Mouse (Mus musculus) ES-Bruce4 (cell line): Measurements from ENCODE around the gene Atl3.

Experiments
- CTCF ChIP-seq: IDR thresholded peaks from one replicate; pipeline ENCODE4 v1.8.1; 2011; ENCODE audit warnings: low read depth, low read length
- POLR2A ChIP-seq: IDR thresholded peaks from one replicate; pipeline ENCODE4 v1.8.1; 2011; ENCODE audit warnings: low read length; ENCODE audit not compliant: insufficient read depth

DNA sequence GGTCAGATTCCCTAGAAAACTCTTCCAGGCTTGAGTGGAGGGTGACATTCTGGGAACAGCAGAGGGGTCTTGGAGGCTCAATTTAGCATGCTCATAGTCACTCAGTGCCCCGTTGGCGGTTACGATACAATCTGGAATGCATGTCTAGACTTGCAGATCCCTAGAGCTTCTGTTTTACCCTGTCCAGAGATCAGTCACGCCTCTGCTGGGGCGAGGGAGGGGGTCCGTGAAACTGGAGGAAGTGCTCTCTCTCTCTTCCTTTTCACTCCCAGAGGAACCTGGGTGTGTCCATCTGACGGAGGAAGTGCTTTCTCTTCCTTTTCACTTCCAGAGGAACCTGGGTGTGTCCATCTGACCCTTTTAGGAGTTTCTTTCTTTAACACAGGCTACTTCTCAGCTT lies 89.3 kb downstream of the Atl3 start:
- no peak for TF ChIP-seq CTCF
- TF ChIP-seq POLR2A = no peak
